Mouse (Mus musculus) MEL-GATA-1-ER (cell line): ENCODE measurements around the gene Chrm2.

Experiments used
- DNase-seq: peaks from one replicate; pipeline ENCODE4 v3.0.0-alpha.2; 2012; ENCODE audit warnings: low read depth; ENCODE audit errors: extremely low read depth

Chrm2 gene

DNA sequence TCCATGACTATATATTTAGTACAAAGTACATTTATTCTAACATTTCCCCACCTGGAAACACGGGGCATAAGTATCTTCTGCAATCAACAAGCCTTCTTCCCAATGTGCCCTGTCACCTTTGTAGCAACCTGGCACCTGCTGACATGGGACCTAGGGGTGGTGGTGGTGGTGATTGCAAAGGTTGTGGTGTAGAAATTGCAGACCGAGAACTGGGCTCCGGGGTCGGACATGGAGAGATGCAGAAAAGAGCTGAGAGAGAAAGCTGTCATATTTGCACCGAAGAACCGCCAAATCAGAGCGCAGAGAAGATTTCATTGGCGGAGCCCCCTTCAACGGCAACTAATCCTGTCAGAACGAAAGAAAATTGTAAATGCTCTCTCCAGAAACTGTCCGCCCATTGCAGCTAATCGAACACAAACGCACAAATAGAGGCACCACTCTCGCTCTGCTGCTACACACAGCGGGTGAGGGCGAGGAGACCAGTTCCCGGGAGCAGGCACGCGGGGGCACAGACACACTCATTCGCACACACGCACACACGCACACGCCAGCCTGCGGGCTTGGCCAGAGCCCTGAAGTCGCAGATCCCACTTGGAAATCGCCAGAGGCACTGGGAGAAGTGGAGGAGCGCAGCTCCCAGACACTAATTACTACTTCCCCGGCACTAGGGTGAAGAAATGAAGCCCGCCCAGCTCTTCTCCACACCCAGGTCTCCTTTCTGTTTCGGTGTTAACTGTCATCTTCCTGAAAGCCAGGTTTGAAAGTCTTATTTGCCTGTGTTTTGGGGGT, at the start of gene Chrm2:
Chrm2 (plus strand) TSS at position 473 of the 789 bp plus-strand sequence.
- no peak for DNase-seq

DNA sequence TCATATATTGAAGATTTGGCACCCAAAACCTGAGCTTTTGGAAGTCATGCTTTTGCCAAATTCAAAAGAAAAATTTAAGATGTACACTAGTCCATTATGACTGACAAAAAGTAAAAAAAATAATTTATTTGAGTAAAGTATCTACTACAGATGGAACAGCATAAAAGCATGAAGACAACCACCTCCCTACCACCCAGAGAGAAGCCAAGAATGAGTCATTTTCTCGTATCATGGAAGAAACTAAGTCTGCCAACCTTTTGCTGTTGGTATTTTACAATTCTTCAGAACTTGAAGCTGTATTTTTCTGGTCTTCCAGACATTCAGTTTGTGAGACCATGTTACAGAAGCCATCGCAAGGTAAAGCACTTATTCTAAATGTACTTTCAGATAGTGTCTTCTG, 13.9 kb upstream of the Chrm2 start:
- DNase-seq = no peak

DNA sequence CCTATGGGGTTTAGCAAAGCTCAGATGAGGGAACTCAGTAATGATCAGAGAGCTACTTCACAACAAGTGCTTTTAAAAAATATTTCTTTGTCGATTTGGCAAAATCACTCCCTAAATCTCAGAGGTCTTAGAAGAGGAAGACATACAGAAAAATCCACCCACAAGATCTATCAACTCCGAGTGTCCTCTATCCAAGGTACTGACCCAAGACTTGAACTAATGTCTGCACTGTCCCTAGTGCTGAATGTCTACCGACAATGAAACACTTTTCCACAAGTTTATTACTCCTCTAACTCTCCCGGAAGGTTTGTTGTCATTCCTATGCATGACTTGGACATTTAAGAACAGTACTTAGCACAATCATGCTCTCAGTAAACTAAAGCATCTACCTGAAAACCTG, 9.9 kb upstream of the Chrm2 start:
- no peak for DNase-seq

DNA sequence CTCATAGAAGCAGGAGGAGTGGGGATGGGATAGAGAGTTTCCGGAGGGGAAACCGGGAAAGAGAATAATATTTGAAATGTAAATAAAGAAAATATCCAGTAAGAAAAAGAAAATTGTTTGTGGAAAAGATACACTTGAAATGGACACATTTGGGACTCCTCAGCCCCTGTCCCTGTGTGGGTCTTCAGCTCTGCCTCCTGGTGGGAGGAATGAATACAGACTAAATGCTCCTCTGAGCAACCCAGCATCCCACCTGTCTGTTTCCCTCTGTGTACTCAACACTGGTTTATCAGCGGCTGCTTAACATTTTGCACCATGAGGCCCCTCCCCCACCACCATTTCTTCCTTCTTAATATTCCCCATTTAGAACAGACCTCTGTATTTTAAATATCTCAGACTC, 3.8 kb upstream of the Chrm2 start:
- no peak for DNase-seq

DNA sequence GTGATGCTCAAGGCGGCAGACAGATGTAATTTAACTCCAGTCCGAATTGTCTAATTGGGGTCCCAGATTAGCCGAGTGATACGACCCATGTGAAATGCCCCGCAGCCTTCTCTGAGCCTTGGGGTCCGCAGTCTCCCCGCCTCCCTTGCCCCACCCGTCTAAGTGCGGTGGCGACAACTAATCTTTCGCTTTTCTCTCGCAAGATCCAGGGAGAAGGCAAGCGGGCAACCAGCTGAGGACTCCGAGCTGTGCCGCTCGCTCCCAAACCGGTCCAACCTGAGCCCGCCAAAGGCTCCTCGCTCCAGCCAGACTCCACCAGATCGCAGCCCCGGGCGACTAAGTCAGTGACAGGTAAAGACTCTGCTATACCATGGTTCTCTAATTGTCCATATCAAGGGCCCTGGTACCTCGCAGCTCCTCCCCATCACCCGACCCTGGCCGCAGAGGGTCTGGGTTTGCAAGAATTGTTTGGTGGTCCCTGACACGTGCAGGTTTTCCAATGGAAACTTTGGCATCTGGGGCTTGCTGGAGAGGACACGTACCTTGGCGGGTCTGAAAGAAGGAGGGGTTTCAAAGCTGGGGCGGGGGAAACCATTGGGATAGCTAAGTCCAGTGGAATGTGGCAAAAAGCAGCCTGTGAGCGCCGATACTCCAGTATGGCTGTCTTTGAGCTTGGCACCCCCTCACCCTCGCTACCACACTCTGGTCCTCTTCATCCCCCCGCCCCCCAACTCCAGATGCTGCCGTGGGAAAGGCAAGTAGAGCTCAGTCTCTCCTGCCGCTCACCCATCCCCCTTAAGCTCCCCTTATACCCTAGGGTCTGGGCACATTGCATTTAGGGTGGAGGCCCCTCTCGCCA, 746 bp downstream of the Chrm2 start:
- no peak for DNase-seq

DNA sequence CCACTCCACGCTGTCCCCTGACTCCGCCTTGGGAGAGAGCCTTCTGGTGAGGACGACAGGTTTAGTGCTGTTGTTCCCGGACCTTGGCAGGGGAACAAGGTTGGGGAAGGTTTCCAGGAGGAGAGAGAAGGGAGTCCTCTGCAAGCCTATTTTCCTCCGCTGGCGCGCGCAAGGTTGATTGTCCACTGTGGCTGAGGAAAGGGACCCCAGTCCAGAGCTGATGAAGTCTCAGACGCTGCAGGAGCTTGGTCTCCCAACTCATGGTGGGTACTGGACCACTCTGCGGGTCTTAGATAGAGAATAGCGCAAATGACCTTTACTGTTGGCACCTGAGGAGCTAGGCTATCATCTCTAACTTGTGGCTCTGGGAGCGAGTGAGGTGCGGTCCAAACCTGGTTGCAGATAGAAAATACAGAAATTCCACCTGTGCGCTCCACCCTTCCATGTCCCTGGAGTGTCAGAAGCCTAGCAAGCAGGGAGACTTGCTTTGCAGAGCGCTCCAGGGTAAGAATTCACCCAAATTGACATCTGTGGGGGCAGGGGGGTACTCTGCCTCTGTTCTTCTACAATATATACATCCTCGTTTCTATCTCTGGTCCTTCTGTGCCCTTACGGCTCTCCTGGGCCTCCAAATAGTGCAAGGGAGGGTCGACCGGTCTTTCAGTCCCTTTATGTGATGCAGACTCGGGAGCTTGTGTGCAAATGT, 1.5 kb downstream of the Chrm2 start:
- no peak for DNase-seq

DNA sequence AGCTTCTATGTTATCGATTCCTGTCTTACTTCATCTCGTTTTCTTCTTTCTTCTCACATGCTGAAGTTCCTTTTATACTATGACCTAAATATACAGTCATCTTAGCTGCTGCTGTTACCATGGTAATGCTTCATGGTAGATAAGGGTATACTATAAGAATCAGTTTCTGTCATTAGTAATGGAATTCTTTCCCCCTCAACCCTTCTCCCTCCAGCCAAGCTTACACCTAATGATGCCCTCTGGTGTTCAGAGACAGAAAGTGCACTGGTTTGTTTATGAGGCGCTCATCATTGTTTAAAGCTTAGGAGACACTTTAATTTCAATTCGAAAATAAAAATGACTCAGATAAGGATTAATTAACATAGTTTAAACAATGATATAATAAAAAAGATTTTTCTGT, 5.8 kb downstream of the Chrm2 start:
- DNase-seq = no peak

DNA sequence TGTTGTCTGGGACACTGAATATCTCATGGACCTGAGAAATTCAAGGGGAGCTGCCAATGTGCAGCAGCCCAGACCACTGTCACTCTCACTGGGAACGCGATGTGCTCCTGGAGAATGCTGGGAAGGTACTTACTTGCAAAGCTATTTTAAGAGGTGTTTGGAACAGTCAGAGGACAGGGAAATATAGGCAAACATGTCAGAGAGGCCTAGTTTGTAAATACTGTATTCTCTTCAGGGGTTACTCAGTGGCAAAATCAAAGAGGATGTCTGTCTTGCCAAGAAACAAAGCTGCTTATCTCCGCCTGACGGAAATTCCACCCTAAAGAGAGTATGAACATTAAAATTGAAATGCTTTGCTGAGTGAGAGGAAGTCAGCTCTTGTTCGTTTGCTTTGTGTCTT, 17.3 kb downstream of the Chrm2 start:
- DNase-seq = no peak

DNA sequence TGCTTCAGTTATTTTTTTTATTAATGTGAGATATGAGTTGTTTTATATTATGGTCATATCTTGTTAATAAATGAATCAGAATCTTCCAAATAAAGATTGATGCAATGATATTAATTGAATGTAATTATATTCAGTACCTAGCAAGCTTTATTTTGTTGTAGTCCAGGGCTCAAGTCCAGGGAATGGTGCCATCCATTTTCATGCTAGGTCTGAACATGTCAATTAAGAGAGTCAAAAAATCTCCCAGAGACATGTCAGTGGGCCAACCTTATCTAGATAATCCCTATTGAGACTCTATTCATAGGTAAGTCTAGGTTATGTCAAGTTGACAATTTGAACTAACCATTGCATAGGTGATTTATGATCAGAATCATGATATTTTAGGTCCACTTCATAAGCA, 21.1 kb downstream of the Chrm2 start:
- no peak for DNase-seq

DNA sequence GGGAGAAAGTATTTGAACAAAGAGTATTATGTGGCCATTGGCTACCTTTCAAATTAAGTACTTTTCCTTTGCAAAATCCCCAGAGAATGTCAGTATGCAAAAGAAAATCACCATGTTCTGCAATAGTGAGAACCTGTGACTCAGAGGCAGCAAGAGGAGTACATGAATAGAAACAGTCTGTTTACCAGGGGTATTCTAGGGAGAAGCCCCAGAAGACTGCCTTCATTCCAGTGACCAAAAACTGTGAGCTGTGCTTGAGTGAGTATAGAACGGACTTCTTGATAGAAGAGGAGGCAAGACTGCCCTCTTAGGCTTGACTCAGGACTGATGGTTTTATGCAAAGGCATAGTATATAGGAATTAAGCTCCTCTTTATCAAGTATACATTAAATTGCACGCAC, 22.2 kb downstream of the Chrm2 start:
- DNase-seq = no peak

DNA sequence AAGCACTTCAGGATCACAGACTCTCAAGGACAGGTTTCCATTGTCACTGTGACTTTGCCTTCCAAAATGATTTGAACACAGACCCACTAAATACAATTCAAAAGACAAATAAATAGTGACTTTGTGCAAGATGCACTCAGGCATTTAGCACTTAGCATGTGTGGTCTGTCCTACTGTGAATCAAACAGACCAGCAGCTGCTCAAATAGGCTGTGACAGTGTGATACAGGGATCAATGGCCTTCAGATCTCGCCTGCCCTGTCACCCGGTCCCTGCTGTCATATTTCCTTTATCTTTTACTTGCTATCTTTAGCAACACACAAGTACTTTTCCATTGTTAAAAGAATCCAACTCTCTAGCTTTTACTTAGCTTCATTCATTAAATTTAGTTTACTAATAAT, 31.8 kb downstream of the Chrm2 start:
- no peak for DNase-seq

DNA sequence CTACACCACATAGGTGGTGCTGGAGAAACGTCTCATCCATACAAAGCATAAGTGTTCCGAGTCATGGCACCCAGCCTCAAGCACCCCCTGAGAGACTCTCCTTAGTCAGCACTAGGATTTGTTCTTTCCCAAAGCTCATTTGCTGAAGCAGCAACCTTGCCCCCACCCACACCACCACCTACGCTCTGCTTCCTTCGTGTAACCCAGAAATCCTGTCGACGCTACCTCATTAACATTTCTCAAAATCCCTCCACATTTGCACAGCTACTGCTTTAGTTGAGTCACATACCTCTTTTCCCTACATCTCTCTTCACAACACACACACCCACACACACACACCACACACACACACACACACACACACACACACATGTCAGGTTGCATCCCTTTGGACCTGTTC, 50.1 kb downstream of the Chrm2 start:
- DNase-seq = no peak

DNA sequence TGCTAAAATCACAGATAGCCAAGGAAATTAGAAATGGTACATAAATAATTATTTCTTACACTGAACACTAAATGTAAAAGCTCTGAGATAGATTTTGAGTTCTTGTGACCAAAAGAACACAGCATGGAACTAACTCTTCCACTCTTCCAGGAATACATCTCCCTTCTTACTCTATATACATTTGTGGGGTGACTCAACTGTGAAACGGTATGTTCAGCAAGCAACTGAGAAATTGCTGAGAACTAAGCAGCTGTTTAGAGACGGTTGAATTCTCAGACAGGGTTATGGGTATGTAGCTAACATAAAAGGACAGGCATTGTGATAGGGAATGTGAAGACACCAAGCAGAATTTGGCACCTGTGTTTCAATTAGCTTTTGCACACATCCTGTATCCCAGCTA, 51.3 kb downstream of the Chrm2 start:
- DNase-seq = no peak

DNA sequence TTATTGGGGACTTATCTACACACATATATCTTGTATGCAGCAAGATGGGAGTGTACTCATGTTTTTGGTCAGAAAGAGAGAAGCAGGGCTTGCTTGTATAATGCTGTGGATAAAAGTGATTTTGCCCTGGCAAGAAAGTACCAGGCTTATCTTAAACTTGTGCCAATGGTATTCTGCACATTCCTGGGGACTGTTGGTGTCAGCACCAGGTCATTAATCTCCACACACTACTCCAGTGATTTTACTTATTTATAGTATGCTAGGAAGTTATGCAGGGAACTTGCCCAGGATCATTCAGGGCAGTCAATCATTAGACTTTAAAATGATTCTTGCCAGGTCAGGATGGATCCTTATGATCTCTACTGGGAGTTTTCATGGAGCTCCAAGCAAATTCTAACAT, 63.6 kb downstream of the Chrm2 start:
- DNase-seq = no peak

DNA sequence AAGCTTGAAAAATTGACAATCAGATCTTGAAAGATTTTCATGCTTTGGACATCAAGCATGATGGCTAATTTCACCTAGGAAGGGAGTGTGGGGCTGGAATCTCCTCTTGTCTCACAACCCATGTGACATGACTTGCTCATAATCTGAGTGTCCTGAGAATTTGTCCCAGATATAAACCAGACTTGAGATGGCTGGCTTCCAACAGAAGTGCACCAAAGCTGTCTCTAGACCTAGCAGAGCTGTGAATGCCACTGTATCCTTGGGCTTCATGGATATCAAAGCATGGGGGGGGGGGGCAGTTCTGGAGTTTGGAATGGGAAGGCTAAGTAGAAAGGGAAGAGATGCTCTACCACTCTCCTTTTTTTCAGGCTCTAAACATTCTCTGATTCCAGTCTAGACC, 67.2 kb downstream of the Chrm2 start:
- no peak for DNase-seq

DNA sequence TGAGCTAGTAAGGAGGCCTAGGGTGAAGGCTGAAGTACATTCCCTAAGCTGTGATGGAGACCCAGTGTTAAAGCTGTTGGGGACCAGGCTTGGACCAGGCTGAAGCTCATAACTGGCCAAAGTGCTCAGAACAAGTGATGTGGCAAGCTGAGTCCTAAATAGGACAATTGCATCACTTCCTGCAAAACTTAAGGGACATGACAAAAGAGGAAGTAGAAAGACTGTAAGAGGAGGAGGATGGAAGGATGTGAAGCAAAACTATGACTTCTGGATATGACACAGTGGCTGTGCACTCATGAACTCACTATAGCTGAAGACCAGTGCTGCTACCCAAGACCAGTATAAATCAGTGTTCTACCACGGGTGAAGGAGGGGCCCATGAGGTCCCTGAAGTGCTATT, 69.1 kb downstream of the Chrm2 start:
- DNase-seq = no peak

DNA sequence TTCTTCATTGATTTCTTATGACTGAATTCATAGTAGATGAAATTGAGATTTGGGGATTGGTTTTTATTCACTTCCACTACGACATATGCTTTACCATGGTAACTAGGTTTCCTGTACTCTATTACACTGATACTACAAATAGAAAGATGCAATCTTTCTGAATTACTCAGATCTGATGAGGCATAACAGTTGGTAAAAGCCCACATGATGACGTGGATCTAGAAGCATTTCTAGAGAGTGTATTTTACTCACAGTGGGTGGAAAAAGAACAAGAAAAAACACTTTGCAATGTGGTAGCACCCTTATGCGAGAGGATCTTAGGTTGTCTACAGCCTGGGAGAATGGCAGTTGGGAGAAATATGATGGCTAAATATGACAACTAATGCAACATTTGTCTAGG, 76.1 kb downstream of the Chrm2 start:
- DNase-seq = no peak

DNA sequence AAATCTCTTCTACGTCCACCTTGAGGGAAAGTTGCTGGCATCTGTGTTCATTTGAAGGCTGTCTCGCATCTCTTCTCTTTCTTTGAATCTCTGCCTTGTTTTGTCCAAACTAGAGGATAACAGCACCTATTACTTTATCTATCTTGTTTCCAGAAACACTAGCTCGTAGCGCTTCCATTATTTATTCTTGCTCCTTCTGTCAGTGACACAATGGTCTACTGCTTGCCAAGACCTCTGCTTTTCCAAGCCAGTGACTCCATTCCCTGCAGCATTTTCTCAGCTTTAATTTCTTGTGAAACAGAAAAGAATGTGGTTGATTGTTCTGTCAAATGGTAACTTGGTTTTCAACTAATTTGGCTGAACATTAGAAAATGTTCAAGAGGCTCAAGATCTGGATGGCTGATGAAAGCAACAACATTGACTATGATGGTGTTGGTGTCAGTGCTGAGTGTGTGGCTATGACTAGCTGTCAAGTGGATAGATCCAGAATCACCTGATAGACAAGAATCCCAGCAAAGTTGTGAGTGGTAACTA, 96.3 kb downstream of the Chrm2 start:
- no peak for DNase-seq

DNA sequence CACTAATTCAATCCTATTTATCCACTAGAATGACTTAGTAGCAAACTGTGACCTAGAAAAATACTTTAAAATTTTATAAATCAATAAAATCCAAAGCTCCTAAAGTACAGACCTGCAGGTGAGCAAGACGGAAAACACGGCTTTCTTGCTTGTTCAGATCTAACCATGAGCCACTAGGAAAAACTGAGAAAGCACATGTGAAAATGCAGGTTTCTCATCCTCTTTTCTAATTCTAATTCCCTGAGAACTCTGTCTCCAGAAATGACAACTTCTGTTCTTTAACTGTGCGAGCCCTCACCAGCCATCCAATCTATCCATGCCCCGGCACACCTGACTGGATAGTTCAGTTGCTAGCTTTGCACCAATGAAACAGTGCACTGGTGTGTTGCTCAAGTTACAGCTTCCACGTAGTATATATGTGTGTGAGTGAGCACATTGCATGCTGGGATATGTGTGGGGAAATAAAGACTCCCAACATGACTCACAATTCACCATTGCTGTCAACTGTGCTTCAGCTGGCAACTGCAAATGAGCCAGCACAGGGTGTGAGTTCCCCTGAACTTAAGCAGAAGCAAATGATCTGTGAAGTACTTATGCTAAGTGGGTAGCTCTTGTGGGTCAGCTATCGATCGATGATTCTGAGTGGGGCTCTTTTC, 119.3 kb downstream of the Chrm2 start:
- DNase-seq = no peak

DNA sequence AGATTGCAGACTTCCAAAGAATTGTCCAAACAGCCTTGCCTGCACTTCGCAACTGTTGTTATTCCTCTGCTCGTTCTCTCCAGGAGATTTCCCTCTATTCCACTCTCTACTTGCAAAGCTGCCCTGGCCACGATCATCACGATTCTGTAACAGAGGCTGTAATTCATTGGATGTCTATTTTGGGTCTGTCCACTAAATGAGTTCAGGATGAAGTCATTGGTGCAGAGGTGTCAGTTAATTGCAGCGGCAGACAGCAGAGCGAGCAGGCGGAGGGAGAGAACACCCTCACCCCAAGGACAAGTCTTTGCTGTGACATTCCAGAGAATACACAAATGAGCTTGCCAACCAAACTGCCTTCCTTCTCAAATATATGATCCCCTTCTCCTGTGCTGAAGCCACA, 120.1 kb downstream of the Chrm2 start:
- DNase-seq = no peak

DNA sequence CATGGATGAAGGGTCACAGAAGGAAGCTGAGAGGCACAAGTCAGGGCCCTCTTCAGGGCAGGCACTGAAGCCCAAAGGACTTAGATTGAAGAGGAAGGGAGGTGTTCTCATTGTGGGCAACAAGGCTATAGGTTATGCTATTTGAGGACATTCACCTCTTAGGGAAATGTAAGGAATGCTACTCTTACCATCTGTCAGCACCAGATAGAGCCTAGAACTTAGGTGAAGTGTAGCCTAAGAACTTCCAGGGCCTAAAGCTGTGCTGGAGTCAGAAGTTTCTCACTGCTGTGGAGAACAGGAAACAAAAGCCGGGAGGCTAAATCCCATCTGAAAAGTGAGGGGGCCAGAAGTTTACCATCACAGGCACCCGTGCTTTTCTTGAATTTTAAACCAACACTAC, 120.6 kb downstream of the Chrm2 start:
- DNase-seq = no peak
